Mouse (Mus musculus): Measurements from ENCODE around the gene Tgm7.

Tgm7 gene

GRCm38 (mm10) chr2:121109695-121110094, at the start of gene Tgm7:
TSS of gene Tgm7 (minus strand) at chr2:121109795.
- no peak within 1 kb of the TSS for H3K4me3 ChIP-seq (replicated peaks; ENCODE audit: low read length)
- H3K9me3 ChIP-seq (ENCODE audit: low read length), result no peaks in the 10 kb centered on the region
- no peaks in the 10 kb centered on the region for H3K36me3 ChIP-seq (ENCODE audit: insufficient read depth, low read length)
- no peaks in the 10 kb centered on the region for H3K27me3 ChIP-seq (ENCODE audit: insufficient read depth, low read length)
- no peaks in the 10 kb centered on the region for H3K4me1 ChIP-seq (replicated peaks; ENCODE audit: low read depth, low read length)
- TF ChIP-seq CTCF (conservative IDR thresholded peaks at IDR 0.05; ENCODE audit: low read length) (no peak), POU5F1 (IDR thresholded peaks at IDR 0.05; ENCODE audit: borderline replicate concordance, low read length) (no peak), NANOG (IDR thresholded peaks at IDR 0.05; ENCODE audit: borderline replicate concordance, low read length) (no peak)

GRCm38 (mm10) chr2:121153100-121153499, 43.5 kb upstream of the Tgm7 start:
- no peak overlapping the region for H3K4me3 ChIP-seq (replicated peaks; ENCODE audit: low read length)
- no peaks in the 10 kb centered on the region for H3K4me1 ChIP-seq (replicated peaks; ENCODE audit: low read depth, low read length)
- H3K36me3 ChIP-seq (ENCODE audit: insufficient read depth, low read length), result peaks cover 77% of the 10 kb centered on the region
- H3K9me3 ChIP-seq (ENCODE audit: low read length), result no peaks in the 10 kb centered on the region
- no peaks in the 10 kb centered on the region for H3K27me3 ChIP-seq (ENCODE audit: insufficient read depth, low read length)
- no peak for TF ChIP-seq POU5F1 (IDR thresholded peaks at IDR 0.05; ENCODE audit: borderline replicate concordance, low read length)
- TF ChIP-seq CTCF (conservative IDR thresholded peaks at IDR 0.05; ENCODE audit: low read length), result peak; percentile 61

- Histone ChIP-seq H3K36me3 (ENCODE audit: insufficient read depth, low read length) (peaks cover 80% of the 10 kb centered on the region), H3K9me3 (ENCODE audit: low read length) (no peaks in the 10 kb centered on the region), H3K4me3 (replicated peaks; ENCODE audit: low read length) (no peak overlapping the region), H3K27me3 (ENCODE audit: insufficient read depth, low read length) (no peaks in the 10 kb centered on the region), H3K4me1 (replicated peaks; ENCODE audit: low read depth, low read length) (no peaks in the 10 kb centered on the region)
- TF ChIP-seq CTCF (conservative IDR thresholded peaks at IDR 0.05; ENCODE audit: low read length), result no peak
Measured at GRCm38 (mm10) chr2:121149679-121150078, 40.1 kb upstream of the Tgm7 start.

DNA sequence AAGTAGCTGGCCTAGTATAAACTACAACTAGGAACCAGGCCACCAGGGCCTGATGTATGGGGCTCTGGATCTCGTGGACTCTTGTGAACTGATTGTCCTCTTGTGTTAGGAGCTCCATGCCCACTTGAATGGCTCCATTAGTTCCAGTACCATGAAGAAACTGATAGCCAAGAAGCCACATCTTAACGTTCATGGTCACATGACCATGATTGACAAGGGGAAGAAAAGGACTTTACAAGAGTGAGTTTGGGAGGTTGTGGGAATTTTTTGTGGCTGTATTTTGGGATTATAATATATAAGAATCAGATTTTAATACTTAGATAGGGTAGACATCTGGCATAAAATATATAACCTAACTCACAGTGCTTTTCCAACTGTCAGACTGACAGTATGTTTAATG, 32.8 kb upstream of the Tgm7 start:
- Histone ChIP-seq H3K27me3 (ENCODE audit: insufficient read depth, low read length) (no peaks in the 10 kb centered on the region), H3K36me3 (ENCODE audit: insufficient read depth, low read length) (peaks cover 61% of the 10 kb centered on the region), H3K4me3 (replicated peaks; ENCODE audit: low read length) (no peak overlapping the region), H3K9me3 (ENCODE audit: low read length) (no peaks in the 10 kb centered on the region), H3K4me1 (replicated peaks; ENCODE audit: low read depth, low read length) (peaks cover 31% of the 10 kb centered on the region)
- TF ChIP-seq NANOG (IDR thresholded peaks at IDR 0.05; ENCODE audit: borderline replicate concordance, low read length) (no peak), POU5F1 (IDR thresholded peaks at IDR 0.05; ENCODE audit: borderline replicate concordance, low read length) (no peak), CTCF (conservative IDR thresholded peaks at IDR 0.05; ENCODE audit: low read length) (no peak)

DNA sequence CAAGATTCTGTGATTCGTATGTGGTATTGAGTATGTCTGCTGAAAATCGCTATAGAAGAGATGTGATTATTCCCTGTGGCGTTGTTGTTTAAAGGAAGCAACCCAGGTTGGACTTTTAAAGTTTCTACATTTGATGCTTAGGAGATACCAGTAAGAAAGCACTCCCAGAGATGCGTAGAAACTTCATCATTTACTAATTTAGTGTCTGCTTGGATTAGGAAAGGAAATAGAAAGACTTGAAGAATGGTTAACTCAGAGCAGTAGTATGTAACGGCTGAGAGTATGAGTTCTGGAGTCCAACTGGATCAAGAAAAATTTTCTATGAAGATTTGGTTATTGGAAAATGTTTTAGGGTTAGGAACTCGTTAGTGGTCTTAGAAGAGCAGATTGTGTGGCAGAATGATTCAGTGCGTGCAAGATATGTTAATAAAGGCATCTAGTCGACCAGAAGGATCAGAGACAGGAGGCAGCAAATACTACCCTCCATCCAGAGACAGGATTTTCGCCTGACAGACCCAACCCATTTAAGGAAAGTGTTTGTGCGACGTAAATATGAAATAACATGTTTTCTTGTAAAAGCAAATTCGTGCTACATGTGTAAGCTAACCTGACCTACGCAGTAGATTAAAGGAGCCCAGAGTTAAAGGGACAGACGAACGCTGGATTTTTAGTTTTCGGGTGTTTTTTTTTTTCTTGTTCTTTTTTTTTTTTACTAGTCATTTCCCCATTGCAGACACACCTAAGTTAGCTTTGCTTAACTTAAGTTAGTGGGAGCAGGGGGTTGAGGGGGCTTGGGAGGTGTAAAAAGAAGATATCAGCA, 31.8 kb upstream of the Tgm7 start:
- Histone ChIP-seq H3K36me3 (ENCODE audit: insufficient read depth, low read length) (peaks cover 59% of the 10 kb centered on the region), H3K4me3 (replicated peaks; ENCODE audit: low read length) (peak overlapping the region; percentile 74), H3K4me1 (replicated peaks; ENCODE audit: low read depth, low read length) (peaks cover 31% of the 10 kb centered on the region), H3K27me3 (ENCODE audit: insufficient read depth, low read length) (no peaks in the 10 kb centered on the region), H3K9me3 (ENCODE audit: low read length) (no peaks in the 10 kb centered on the region)
- TF ChIP-seq POU5F1 (IDR thresholded peaks at IDR 0.05; ENCODE audit: borderline replicate concordance, low read length), result no peak
- no peak for TF ChIP-seq NANOG (IDR thresholded peaks at IDR 0.05; ENCODE audit: borderline replicate concordance, low read length)
- TF ChIP-seq CTCF (conservative IDR thresholded peaks at IDR 0.05; ENCODE audit: low read length), result no peak

DNA sequence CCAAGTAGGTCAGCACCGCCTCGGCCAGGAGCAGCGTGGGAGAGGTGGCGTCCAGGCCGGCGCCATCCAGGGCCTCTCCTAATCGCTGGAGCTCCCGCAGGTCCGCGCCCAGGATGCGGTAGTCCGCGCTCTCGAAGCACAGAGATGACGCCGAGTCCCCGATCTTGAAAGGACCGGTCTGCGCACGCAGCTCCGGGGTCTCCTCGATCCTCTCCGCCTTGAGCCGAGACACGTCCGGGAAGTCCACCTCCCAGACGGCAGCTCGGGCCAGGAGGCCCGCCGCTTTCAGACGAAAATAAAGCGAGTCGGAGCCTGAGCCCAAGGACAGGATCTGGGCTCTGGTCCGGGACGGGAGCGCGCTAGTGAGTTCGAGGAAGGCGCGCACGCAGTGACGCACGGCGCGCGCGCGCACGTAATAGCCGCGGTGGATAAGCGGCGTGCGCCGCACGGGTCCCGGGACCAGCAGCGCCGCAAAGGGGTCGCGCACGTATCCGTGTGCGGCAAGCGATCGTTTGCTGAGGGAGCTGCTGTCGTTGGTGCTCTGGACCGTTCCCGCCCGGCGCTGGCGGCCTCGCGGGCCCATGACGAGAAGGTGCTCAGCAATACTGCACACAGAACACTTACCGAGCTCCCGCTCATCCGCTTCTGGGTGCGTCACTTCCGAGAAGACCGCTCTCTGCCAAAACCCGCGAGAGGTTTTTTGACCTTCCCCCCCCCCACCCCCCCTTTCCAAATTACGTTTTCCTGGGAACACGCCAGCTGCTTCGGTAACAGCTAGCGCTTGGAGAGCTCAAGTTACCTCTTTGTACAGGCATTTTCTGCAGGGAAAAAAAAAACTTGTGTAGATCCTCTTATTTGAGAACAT, 30.7 kb upstream of the Tgm7 start, which contains the start of the genes Adal and Lcmt2:
TSS of gene Adal (plus strand) at position 411 of the 865 bp plus-strand sequence.
TSS of gene Lcmt2 (minus strand) at position 636 of the 865 bp plus-strand sequence.
- Histone ChIP-seq H3K4me3 (replicated peaks; ENCODE audit: low read length) (peak within 1 kb of the TSS; percentile 92), H3K27me3 (ENCODE audit: insufficient read depth, low read length) (no peaks in the 10 kb centered on the region), H3K4me1 (replicated peaks; ENCODE audit: low read depth, low read length) (peaks cover 31% of the 10 kb centered on the region), H3K36me3 (ENCODE audit: insufficient read depth, low read length) (peaks cover 51% of the 10 kb centered on the region), H3K9me3 (ENCODE audit: low read length) (no peaks in the 10 kb centered on the region)
- TF ChIP-seq POU5F1 (IDR thresholded peaks at IDR 0.05; ENCODE audit: borderline replicate concordance, low read length) (no peak), CTCF (conservative IDR thresholded peaks at IDR 0.05; ENCODE audit: low read length) (no peak), NANOG (IDR thresholded peaks at IDR 0.05; ENCODE audit: borderline replicate concordance, low read length) (no peak)

- Histone ChIP-seq H3K9me3 (ENCODE audit: low read length) (no peaks in the 10 kb centered on the region), H3K36me3 (ENCODE audit: insufficient read depth, low read length) (peaks cover 43% of the 10 kb centered on the region), H3K4me3 (replicated peaks; ENCODE audit: low read length) (peak overlapping the region; percentile 92), H3K27me3 (ENCODE audit: insufficient read depth, low read length) (no peaks in the 10 kb centered on the region), H3K4me1 (replicated peaks; ENCODE audit: low read depth, low read length) (peaks cover 31% of the 10 kb centered on the region)
- no peak for TF ChIP-seq POU5F1 (IDR thresholded peaks at IDR 0.05; ENCODE audit: borderline replicate concordance, low read length)
- TF ChIP-seq CTCF (conservative IDR thresholded peaks at IDR 0.05; ENCODE audit: low read length), result no peak
- TF ChIP-seq NANOG (IDR thresholded peaks at IDR 0.05; ENCODE audit: borderline replicate concordance, low read length), result no peak
Measured at GRCm38 (mm10) chr2:121139266-121140017, 29.8 kb upstream of the Tgm7 start.

DNA sequence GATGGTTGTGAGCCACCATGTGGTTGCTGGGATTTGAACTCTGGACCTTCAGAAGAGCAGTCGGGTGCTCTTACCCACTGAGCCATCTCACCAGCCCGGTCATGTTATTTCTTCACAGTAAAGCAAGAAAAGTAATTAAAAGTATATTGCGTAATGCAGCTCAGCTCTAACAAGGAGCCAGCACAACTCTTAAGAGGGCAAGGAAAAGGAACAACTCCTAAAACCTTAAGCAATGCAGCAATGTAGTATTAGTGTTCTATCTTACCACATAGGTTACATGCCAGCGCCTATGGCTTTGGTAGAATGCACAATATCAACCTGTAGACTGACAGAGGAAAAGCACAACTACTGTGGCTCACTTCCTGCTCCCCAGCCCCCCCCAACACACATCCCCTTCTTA, 27.8 kb upstream of the Tgm7 start:
- no peaks in the 10 kb centered on the region for H3K27me3 ChIP-seq (ENCODE audit: insufficient read depth, low read length)
- peaks cover 29% of the 10 kb centered on the region for H3K36me3 ChIP-seq (ENCODE audit: insufficient read depth, low read length)
- no peak overlapping the region for H3K4me3 ChIP-seq (replicated peaks; ENCODE audit: low read length)
- peaks cover 30% of the 10 kb centered on the region for H3K4me1 ChIP-seq (replicated peaks; ENCODE audit: low read depth, low read length)
- TF ChIP-seq NANOG (IDR thresholded peaks at IDR 0.05; ENCODE audit: borderline replicate concordance, low read length) (no peak), POU5F1 (IDR thresholded peaks at IDR 0.05; ENCODE audit: borderline replicate concordance, low read length) (no peak), CTCF (conservative IDR thresholded peaks at IDR 0.05; ENCODE audit: low read length) (no peak)
- no peaks in the 10 kb centered on the region for H3K9me3 ChIP-seq (ENCODE audit: low read length)
